Mouse (Mus musculus) lung, postnatal 0 days (tissue): ENCODE results near the gene Skap1. TPM values are rescaled to one million over a fixed set of nuclear protein-coding genes. Genes with fewer than 3 reads are reported as not detected.

ENCODE experiments used
- ATAC-seq: fragments of 200-750 bp; cut with Nextera tagmentation; 2 replicates; pipeline ENCODE4 v1.8.0; 2017; ENCODE audit warnings: moderate library complexity
- DNase-seq: peaks from one replicate; pipeline ENCODE4 v3.0.0-alpha.2; 2016; ENCODE audit warnings: low spot score
- H3K27ac ChIP-seq: fragments of 300-500 bp; sonication (generic); 2 replicates; pipeline ENCODE4 v1.5.1; 2014; ENCODE audit warnings: antibody characterized with exemption, mild to moderate bottlenecking, low read length, mixed read lengths
- H3K27me3 ChIP-seq: fragments of 300-500 bp; sonication (generic); replicated peaks from 2 replicates; pipeline ENCODE4 v1.6.1; 2014; ENCODE audit warnings: low read length, mixed read lengths; ENCODE audit not compliant: insufficient read depth
- H3K36me3 ChIP-seq: fragments of 300-500 bp; sonication (generic); 2 replicates; pipeline ENCODE4 v1.6.1; 2014; ENCODE audit warnings: low read length, mixed read lengths; ENCODE audit not compliant: insufficient read depth
- H3K4me1 ChIP-seq: fragments of 300-500 bp; sonication (generic); 2 replicates; pipeline ENCODE4 v1.6.1; 2014; ENCODE audit warnings: antibody characterized with exemption, low read depth, low read length, mixed read lengths; ENCODE audit not compliant: insufficient read depth
- H3K4me2 ChIP-seq: fragments of 300-500 bp; sonication (generic); replicated peaks from 2 replicates; pipeline ENCODE4 v1.6.1; 2014; ENCODE audit warnings: low read depth, mild to moderate bottlenecking, low read length, moderate library complexity, mixed read lengths
- H3K4me3 ChIP-seq: fragments of 300-500 bp; sonication (generic); 2 replicates; pipeline ENCODE4 v1.5.1; 2014; ENCODE audit warnings: low read depth, low read length
- H3K9ac ChIP-seq: fragments of 300-500 bp; sonication (generic); replicated peaks from 2 replicates; pipeline ENCODE4 v1.6.1; 2014; ENCODE audit warnings: low read depth, mild to moderate bottlenecking
- H3K9me3 ChIP-seq: fragments of 300-500 bp; sonication (generic); 2 replicates; pipeline ENCODE4 v1.6.1; 2016; ENCODE audit warnings: low read length, mixed read lengths
- CTCF ChIP-seq: IDR thresholded peaks from 2 replicates; pipeline ENCODE4 v1.5.1; 2016; ENCODE audit warnings: antibody characterized with exemption, mild to moderate bottlenecking
- EP300 ChIP-seq: IDR thresholded peaks from 2 replicates; pipeline ENCODE4 v1.6.1; 2016; ENCODE audit warnings: antibody characterized with exemption, mild to moderate bottlenecking, control low read depth
- WGBS: fragments of 180-500 bp; shearing (Covaris S2); extraction: QIAGEN DNeasy Blood & Tissue Kit; methylation state at CpG from one replicate; pipeline ENCODE4 v1.1.7; 2014; 5-methylcytosine and 5-hydroxymethylcytosine counted together
- polyA plus RNA-seq: library from polyadenylated mRNA; unstranded; fragments of >200 nt; fragmentation: Nextera tagmentation; extraction: Ambion mirVana; gene quantifications from 2 replicates; pipeline ENCODE4 v1.2.1, GENCODE M21; 2015

Gene Skap1
- polyA plus RNA-seq, 1 experiment from 2014 or later, result 0.73 TPM

GRCm38 (mm10) chr11:96589828-96590227 lies 125.4 kb downstream of the Skap1 start:
- Histone ChIP-seq H3K9ac (no peak overlapping the region), H3K4me3 (no peak overlapping the region), H3K27me3 (no peaks in the 10 kb centered on the region), H3K4me1 (no peaks in the 10 kb centered on the region), H3K4me2 (no peak overlapping the region), H3K27ac (no peak overlapping the region), H3K9me3 (no peaks in the 10 kb centered on the region), H3K36me3 (no peaks in the 10 kb centered on the region)
- TF ChIP-seq CTCF, result no peak
- TF ChIP-seq EP300, result no peak
- ATAC-seq (peak; percentile 70; the same call in 1 of the 2 replicates), DNase-seq (peak; percentile 80)
- WGBS, result 45% methylated on average over 3 of the region's 3 CpGs

DNA sequence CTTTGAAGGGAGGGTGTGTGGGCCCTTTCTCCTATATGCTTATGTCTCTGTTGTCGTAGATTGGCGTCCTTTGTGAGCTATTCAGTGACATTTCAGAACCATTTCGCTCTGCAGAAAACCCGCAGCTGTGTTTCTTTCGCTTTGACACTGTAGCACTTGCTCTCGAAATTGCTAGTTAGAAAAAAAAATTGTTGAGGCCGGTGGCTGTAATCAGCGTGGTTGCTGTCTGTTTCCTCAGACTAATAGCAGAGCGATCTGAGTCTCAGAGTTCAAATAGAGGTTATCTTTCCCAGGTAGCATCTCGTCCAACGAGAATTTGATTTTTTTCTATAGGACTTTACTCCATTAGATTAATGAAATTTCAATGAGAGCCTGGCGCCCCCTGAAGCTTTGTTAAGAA lies 131.5 kb downstream of the Skap1 start:
- ATAC-seq (no peak), DNase-seq (no peak)
- Histone ChIP-seq H3K27ac (no peak overlapping the region), H3K4me2 (no peak overlapping the region), H3K9ac (no peak overlapping the region), H3K4me3 (no peak overlapping the region), H3K36me3 (no peaks in the 10 kb centered on the region), H3K9me3 (no peaks in the 10 kb centered on the region), H3K27me3 (no peaks in the 10 kb centered on the region), H3K4me1 (no peaks in the 10 kb centered on the region)
- TF ChIP-seq CTCF, result no peak
- no peak for TF ChIP-seq EP300
- 35% methylated on average over 12 of the region's 12 CpGs for WGBS

DNA sequence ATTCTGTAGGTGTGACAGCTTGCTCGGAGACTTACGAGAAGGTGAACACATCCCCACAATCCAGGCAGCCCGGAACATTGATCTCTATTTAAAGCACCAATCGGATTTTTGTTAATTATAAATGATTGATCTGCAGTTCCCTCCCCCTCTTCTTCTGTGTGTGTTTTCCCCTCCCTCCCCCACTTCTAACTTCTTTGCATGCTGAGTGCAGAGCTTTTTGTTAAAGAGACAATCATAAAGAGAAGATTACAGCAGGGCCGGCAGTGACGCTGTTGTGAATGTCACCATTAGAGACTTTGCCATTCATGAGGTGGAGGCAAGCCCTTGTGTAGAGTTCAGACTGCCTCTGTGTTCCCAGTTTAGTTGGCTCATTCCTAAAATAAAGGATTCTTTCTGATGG lies 131.9 kb downstream of the Skap1 start:
- ATAC-seq (no peak), DNase-seq (no peak)
- Histone ChIP-seq H3K4me2 (no peak overlapping the region), H3K4me3 (no peak overlapping the region), H3K9ac (no peak overlapping the region), H3K36me3 (no peaks in the 10 kb centered on the region), H3K9me3 (no peaks in the 10 kb centered on the region), H3K4me1 (no peaks in the 10 kb centered on the region), H3K27me3 (no peaks in the 10 kb centered on the region), H3K27ac (no peak overlapping the region)
- TF ChIP-seq CTCF, result no peak
- no peak for TF ChIP-seq EP300
- 41% methylated on average over 6 of the region's 6 CpGs for WGBS

DNA sequence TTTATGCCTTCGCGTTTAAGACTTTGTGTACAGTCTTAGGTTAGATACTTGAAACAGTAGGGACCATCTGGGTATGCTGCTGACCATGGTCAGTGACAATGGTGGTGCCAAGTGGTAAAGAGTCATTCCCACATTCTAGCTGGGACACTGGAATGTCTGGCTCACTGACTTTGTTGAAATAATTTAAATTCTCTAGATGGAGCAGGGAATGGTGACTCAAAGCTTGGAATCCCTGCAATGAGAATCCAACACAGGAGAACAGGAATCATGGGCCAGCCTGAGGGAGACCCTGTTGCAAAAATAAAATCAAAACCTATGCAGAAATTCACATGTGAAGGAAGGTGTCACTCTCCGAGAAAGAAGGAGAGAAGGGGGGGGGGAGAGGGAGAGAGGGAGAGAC lies 138.4 kb downstream of the Skap1 start:
- DNase-seq (no peak), ATAC-seq (no peak)
- no peaks in the 10 kb centered on the region for H3K9me3 ChIP-seq
- no peaks in the 10 kb centered on the region; the same call in 1 of the 2 replicates for H3K4me1 ChIP-seq
- H3K27me3 ChIP-seq, result no peaks in the 10 kb centered on the region
- no peak overlapping the region for H3K9ac ChIP-seq
- H3K4me2 ChIP-seq, result no peak overlapping the region
- no peak for TF ChIP-seq EP300
- TF ChIP-seq CTCF, result no peak
- no peak overlapping the region for H3K4me3 ChIP-seq
- H3K36me3 ChIP-seq, result no peaks in the 10 kb centered on the region
- no peak overlapping the region for H3K27ac ChIP-seq
- 63% methylated on average over 3 of the region's 3 CpGs for WGBS

DNA sequence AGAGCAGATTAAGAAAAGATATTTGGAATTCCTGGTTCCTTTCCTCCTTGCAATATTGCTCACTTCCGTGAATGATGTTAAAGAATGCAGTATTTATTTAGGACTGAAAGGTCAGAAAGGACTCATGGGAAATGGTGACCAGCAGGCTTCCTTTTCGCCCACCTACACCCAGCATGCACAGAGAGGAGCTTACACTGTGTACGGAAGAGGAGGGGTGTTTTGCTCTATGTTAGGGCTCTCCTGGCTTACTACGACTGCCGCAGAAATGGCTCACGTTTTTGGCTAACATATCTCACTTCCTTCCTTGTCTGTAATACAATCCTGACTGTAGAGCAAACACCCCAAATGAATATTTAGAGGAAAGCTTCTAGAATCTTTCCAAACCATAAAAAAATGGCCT lies 139.9 kb downstream of the Skap1 start:
- no peaks in the 10 kb centered on the region for H3K9me3 ChIP-seq
- peak; percentile 30 for DNase-seq
- TF ChIP-seq EP300, result no peak
- TF ChIP-seq CTCF, result no peak
- no peaks in the 10 kb centered on the region for H3K36me3 ChIP-seq
- H3K4me1 ChIP-seq, result no peaks in the 10 kb centered on the region; the same call in 1 of the 2 replicates
- ATAC-seq, result peak; percentile 73
- H3K4me2 ChIP-seq, result no peak overlapping the region
- H3K27ac ChIP-seq, result no peak overlapping the region
- no peak overlapping the region for H3K9ac ChIP-seq
- no peaks in the 10 kb centered on the region for H3K27me3 ChIP-seq
- no peak overlapping the region for H3K4me3 ChIP-seq
- 12% methylated on average over 6 of the region's 6 CpGs for WGBS

GRCm38 (mm10) chr11:96604751-96605450 lies 140.5 kb downstream of the Skap1 start:
- H3K9me3 ChIP-seq, result no peaks in the 10 kb centered on the region
- ATAC-seq (no peak), DNase-seq (peak; percentile 19)
- no peaks in the 10 kb centered on the region for H3K27me3 ChIP-seq
- H3K9ac ChIP-seq, result no peak overlapping the region
- no peaks in the 10 kb centered on the region for H3K36me3 ChIP-seq
- no peak overlapping the region for H3K27ac ChIP-seq
- no peak overlapping the region for H3K4me3 ChIP-seq
- H3K4me2 ChIP-seq, result no peak overlapping the region
- H3K4me1 ChIP-seq, result no peaks in the 10 kb centered on the region; the same call in 1 of the 2 replicates
- no peak for TF ChIP-seq CTCF
- no peak for TF ChIP-seq EP300
- WGBS, result 39% methylated on average over 7 of the region's 7 CpGs
